Mouse (Mus musculus) c-Kit-negative CD71-positive TER-119-positive erythroid progenitor cells, embryonic 14.5 days (primary cell): Measurements from ENCODE around the gene Mb.
A peak's percentile ranks its signal among the peaks of the same experiment; 100 is the strongest.
"Not testable (repeated sequence)": the region's sequence is repeated elsewhere in the genome, so short reads cannot be mapped to it uniquely, and the experiment has no call there.

Experiments
- DNase-seq: peaks from one replicate; pipeline ENCODE4 v3.0.0-alpha.2; 2013; ENCODE audit warnings: low read depth, low spot score

Mb gene

DNA sequence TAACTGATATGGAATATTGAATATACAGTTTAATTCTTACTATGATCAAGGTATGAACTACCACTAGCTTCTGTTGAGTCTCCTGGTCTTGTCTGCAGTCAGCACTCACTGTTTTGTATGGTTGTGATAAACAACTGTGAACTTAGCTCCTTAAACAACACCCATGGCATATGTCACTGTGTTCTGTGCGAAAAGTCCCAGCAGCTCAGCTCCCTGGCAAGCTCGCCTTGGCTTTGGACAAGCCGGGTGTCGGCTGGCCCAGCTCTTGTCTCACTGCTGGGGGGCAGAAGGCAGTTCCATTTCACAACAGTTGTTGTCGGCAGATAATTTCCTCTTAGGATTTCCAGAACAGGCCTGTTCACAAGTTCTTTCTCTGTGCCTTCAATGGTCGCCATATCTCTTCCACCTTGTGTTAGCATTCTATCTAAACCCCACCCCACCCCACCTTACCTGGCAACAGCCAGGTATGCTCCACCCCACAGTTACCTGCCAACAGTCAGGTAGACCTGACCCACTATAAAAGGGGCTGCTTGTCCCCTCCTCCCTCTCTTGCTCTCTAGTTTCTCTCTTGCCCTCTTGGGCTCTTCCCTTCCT lies 14.9 kb upstream of the Mb start:
- DNase-seq, result no peak

DNA sequence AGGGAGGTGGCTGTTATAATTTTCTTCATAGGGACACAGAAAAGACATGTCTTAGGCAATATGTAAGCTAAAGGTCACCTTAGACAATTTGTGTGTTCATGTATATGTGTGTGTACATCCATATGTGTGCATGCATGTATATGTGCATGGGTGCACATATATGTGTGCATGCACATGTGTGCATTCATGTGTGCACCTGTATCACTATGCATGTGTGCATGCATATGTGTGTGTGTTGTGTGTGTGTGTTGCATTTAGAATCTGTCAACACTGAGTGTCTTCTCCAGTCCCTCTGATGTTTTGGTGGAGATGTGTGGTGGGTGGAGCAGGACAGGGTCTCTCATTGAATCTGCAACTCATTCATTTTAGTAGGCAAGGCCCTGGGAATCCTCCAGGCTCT lies 12.3 kb upstream of the Mb start:
- DNase-seq, result no peak

DNA sequence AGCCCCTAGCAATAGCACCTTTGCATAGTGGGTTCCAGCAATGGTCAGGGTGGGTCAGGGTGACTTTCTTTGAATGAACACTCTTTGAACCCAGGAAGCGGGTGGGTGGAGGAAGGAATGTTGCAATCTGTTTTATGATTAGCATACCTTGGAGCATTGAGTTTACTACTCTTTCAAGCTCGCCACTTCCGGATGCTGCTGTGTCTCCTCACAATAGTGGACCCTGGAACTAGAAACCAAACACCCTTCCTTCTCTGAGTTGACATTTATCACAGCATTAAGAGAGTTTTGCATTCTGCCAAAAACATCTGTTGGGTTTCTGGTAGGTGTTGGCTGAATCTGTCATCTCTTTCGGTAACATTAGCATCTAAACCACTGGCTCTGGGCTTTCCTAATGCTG lies 8.9 kb upstream of the Mb start:
- DNase-seq, result not testable (repeated sequence)

DNA sequence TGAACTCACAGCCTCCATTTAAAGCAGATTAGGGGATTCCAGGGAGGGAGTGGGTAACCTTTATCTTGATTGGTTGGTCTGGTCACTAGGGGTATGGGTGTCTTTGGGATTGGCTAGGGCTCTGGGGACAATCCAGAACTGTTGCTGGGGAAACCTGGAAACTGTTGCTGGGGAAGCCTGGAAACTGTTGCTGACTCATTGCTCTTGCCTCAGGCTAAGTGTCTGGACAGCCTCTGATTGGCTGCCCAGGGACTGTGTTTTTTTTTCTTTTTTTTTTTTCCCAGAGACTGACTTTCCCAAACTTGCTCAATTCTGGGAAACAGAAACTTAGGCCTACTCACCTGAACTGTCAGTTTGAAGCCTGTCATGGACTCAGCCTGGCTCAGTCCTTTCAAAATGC lies 8.1 kb upstream of the Mb start:
- peak; percentile 30 for DNase-seq

GRCm38 (mm10) chr15:77056791-77057051 lies 6.3 kb upstream of the Mb start:
- no peak for DNase-seq

DNA sequence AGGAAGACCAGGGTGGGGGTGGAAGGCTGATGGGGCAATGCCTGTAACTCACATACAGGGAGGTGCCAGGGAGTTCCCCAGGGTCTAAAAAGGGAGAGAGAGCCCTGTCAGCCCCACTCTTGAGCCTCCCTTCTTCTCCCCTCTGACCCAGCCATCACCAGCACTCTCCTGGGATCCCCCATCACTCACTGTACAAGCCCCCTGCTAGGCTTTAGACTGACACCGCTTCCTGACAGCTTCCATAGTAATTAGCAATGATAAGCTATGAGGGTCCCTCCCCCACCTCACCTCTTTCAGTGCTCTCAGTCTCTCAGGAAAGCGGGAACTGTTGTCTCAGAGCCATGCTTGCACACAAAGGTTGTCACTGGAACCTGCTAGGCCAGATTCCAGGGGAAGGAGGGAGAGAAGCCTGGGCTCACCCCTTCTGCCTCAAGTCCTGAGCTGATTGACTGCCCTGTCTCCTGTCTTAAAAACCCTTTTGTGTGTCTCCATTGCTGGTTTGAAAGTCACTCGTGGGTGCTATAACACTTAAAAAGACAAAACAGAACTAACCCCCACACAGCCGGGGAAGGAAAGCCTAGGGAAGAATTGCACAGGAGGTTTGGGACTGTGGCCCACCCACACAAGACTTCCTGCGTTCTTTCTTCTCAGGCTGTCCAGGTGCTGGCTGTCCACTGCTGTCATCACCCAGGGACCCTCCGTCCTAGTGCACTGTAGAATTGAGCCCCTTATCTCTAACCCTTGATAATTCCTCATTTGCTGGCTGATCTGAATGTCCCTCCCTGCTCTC lies 5.7 kb upstream of the Mb start:
- DNase-seq, result no peak

- no peak for DNase-seq
These were observed 4.2 kb upstream of the Mb start for GRCm38 (mm10) chr15:77054611-77055175.

GRCm38 (mm10) chr15:77053021-77053420 lies 2.6 kb upstream of the Mb start:
- DNase-seq, result peak; percentile 42

GRCm38 (mm10) chr15:77052176-77052575 lies 1.7 kb upstream of the Mb start:
- DNase-seq, result no peak

GRCm38 (mm10) chr15:77045609-77046008 lies 4.9 kb downstream of the Mb start:
- DNase-seq, result no peak

GRCm38 (mm10) chr15:77044597-77045320 lies 5.7 kb downstream of the Mb start, which contains the start of gene Apol6:
Gene Apol6, plus strand, starts transcription at chr15:77044729.
- DNase-seq, result no peak

DNA sequence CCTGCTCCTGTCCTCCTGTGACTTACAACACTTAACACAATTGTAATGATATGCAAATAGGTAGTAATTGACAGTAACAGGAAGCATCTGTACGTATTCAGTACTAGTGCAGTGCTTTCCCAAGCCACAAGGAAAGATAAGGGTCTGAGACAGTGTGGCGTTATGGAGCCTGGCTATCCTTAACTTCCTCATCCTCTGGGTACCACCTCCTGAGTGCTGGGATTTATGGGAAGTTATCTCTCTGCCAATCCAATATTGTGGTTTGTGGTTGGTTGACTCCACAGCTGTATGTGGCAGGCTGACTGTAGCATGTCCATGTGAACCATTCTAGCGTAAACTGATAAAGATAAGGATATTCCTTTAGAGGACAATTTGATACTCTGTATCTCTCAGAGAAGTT lies 9.7 kb downstream of the Mb start:
- no peak for DNase-seq

DNA sequence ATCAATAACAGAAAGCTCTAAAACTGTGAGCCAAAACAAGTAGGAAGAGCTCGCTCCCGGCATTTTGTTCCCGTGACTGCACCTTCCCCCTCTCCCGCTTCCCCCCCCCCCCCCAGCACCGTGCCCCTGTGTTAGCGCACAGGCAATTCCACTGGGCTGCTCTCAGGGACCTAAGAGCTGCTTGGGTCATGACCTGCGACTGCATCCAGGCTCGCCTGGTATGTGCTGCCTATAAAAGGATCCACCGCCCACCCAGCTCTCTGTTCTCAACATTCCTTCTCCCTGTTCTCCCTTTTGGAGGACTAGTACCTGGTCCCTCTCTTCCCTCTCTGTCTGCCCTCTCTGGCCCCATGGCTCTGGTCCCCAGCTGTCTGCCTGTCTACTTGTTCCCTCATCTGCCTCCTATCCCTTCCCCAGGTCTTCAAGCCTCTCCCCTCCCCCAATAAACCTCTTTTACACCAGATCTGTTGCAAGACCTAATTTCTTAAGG lies 11.2 kb downstream of the Mb start:
- no peak for DNase-seq

DNA sequence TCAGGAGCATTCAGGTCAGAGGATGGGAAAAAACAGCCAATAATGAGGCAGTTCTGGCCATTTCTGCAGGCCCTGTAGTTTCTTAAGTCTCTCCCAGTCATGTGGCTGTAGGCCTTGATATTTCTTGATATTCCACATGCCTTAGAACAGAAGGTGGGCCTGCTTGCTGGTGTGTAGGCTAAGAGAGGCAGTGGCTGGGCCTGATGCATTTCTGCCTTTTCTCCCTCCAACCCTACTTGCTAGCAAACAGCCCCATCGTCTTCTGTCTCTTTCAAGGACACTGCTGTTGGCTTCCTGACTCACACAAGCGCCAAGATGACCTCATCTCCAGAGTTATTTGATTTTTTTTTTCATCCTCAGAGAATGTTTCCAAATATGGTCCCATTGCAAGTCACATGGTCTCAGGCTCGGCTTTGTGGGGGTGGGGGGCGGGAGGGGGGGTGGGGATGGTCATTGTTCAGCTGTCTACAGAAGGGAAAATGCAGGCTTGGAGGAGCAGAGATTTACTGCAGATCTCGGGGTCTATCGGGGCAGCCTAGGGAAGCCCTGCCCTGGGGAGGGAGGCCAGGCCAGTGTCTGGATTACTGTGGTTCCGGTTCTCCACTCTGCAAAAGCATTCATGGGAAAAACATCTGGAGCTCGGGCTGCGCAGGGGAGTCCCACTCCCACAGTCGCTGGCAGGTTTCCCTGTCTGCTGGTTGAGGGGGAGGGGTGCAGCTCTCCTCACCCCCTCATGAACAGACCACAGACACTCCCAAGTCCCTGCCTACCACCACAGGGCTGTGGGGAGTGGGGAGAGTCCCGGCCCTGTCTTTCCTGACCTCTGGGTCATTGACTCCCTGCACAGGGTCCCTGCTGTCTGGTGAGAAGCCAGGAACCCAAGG lies 12.9 kb downstream of the Mb start:
- no peak for DNase-seq

DNA sequence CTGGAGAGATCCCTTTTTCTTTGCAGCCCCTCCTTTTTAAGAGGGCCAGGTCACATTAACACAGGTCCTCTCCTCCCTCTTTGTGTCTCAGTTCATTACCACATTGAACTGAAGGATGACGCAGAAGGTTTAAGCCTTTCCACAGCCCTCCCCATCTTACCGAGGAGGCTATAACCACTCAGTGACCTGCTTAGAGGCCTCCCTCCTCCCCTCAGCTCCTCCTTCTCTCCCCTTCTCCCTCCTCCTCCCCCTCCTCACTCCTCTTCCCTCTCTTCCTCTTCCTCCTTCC lies 13.5 kb downstream of the Mb start:
- DNase-seq, result no peak

DNA sequence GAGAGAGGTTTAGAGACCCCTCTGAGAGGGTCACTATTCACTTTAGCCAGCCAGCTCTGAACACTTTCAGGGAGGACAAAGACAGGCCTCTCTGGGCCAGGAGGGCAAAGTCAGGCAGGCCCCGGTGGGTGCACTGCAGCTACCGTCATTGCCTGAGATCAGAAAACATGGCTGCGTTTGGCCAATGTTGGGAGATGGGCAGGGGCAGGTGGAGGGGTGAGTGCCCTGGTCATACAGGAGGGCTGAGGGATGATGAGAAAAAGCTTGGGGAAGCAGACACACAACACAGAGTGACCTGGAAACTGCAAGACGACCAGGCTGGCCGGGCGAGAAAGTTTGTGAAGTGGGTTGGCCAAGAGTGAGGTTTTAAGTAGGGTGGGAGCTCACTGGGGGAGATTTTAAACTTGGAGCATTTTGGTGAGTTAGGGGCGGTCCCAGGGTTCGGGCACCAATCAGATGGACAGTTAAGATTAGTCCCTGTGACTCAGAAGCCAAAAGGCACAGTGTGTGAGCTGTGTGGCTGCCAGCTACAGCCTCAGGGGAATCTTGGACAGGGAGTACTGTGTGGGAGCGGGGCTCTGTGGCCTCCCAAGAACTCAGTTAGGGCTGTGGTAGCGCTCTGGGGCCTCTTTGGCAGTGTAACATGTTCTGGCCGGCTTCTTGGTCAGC lies 14.0 kb downstream of the Mb start:
- no peak for DNase-seq

- peak; percentile 20 for DNase-seq
These were observed 14.8 kb downstream of the Mb start for GRCm38 (mm10) chr15:77035643-77036042.

DNA sequence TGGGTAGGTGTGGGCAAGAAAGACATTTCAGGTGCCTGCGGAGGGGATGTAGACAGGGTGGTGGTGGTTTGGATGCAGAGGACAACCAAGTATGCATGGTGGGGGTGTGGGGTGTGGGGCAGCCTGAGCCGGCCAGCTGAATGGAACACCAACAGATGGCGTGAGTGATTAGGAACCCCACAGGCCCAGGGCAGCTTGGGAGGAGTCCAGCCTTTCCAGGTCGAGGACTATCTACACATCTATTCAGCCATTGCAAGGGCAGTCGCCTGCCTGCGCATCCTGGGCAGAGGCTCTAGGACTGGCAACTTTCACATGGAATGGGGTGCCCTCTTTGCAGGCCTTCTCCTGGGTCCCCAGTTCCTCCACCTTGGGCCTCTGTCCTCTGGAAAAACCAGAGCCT lies 15.9 kb downstream of the Mb start:
- DNase-seq, result no peak

DNA sequence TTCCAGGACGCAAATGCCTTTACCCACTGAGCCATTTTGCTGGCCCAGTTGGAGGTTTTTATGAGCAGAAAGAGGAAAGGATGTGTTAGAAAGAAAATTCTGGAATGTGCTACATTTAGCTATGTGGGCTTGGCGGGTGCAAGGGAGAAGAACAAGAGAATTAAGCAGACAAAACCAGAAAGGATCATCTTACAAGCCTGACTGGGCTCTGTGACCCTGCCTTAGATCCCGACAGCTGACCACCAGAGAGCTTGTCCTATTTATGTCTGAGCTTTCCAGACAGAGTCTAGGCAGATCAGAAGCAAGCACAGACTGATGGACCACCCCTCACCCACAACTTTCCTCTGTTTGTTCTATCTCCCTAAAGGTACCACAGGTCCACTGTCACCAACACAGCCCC lies 19.2 kb downstream of the Mb start:
- DNase-seq, result no peak

- DNase-seq, result peak; percentile 33
These were observed 21.0 kb downstream of the Mb start for GRCm38 (mm10) chr15:77029331-77029991.

GRCm38 (mm10) chr15:77027675-77028074 lies 22.8 kb downstream of the Mb start:
- no peak for DNase-seq
